Mouse (Mus musculus) layer of hippocampus, adult 2 months (tissue): ENCODE measurements around the gene Arid1b. TPM values are rescaled to one million over a fixed set of nuclear protein-coding genes. Genes with fewer than 3 reads are reported as not detected.

Source experiments
- DNase-seq, 2 experiments: peaks; one replicate each; pipeline ENCODE4 v3.0.0; 2022; ENCODE audit warnings: low spot score in 2 of 2
- H3K27ac ChIP-seq: fragments of 200-600 bp; 2 replicates; pipeline ENCODE4 v1.8.1; 2022
- H3K4me3 ChIP-seq: fragments of 200-600 bp; 2 replicates; pipeline ENCODE4 v1.8.1; 2022; ENCODE audit warnings: mild to moderate bottlenecking
- CTCF ChIP-seq: fragments of 200-600 bp; conservative IDR thresholded peaks from 2 replicates; pipeline ENCODE4 v1.8.1; 2022; ENCODE audit warnings: antibody characterized with exemption, mild to moderate bottlenecking, moderate library complexity
- total RNA-seq, 2 experiments: library from RNA; stranded (reverse); gene quantifications; 2 replicates each; pipeline ENCODE4 v1.2.3; 2021

The Arid1b gene
- total RNA-seq, 2 experiments from 2014 or later = 114 to 119 TPM

- TF ChIP-seq CTCF = no peak
- H3K27ac ChIP-seq = peak overlapping the region; percentile 90
- no peak for DNase-seq
- no peak overlapping the region for H3K4me3 ChIP-seq
Measured at GRCm38 (mm10) chr17:5311062-5311461, 316.9 kb downstream of the Arid1b start.

- no peak for TF ChIP-seq CTCF
- DNase-seq = no peak
- peak overlapping the region; percentile 90 for H3K27ac ChIP-seq
Measured at GRCm38 (mm10) chr17:5312307-5312706, 318.2 kb downstream of the Arid1b start.

GRCm38 (mm10) chr17:5314735-5315134 lies 320.6 kb downstream of the Arid1b start:
- no peak for TF ChIP-seq CTCF
- DNase-seq = no peak
- Histone ChIP-seq H3K27ac (no peak overlapping the region; the same call in 1 of the 2 replicates), H3K4me3 (no peak overlapping the region)

More at GRCm38 (mm10) chr17:5312307-5312706, 318.2 kb downstream of the Arid1b start:
- H3K4me3 ChIP-seq = no peak overlapping the region

GRCm38 (mm10) chr17:5316489-5316888 lies 322.4 kb downstream of the Arid1b start:
- TF ChIP-seq CTCF = peak; percentile 61
- no peak for DNase-seq
- Histone ChIP-seq H3K27ac (no peak overlapping the region), H3K4me3 (no peak overlapping the region)

GRCm38 (mm10) chr17:5321589-5322225 lies 327.6 kb downstream of the Arid1b start:
- TF ChIP-seq CTCF = peak; percentile 71
- DNase-seq = no peak
- H3K4me3 ChIP-seq = no peak overlapping the region
- peak overlapping the region; percentile 41; the same call in 1 of the 2 replicates for H3K27ac ChIP-seq

GRCm38 (mm10) chr17:5322594-5322993 lies 328.5 kb downstream of the Arid1b start:
- H3K27ac ChIP-seq = no peak overlapping the region
- no peak for TF ChIP-seq CTCF
- DNase-seq = no peak
- no peak overlapping the region for H3K4me3 ChIP-seq

GRCm38 (mm10) chr17:5323746-5324145 lies 329.6 kb downstream of the Arid1b start:
- Histone ChIP-seq H3K27ac (no peak overlapping the region), H3K4me3 (no peak overlapping the region)
- no peak for DNase-seq
- no peak for TF ChIP-seq CTCF

- Histone ChIP-seq H3K4me3 (no peak overlapping the region), H3K27ac (no peak overlapping the region)
- no peak for DNase-seq
- TF ChIP-seq CTCF = no peak
Measured at GRCm38 (mm10) chr17:5324236-5324876, 330.2 kb downstream of the Arid1b start.

GRCm38 (mm10) chr17:5326689-5327088 lies 332.6 kb downstream of the Arid1b start:
- Histone ChIP-seq H3K27ac (no peak overlapping the region), H3K4me3 (no peak overlapping the region)
- no peak for TF ChIP-seq CTCF
- DNase-seq = no peak

GRCm38 (mm10) chr17:5327480-5328180 lies 333.5 kb downstream of the Arid1b start:
- H3K27ac ChIP-seq = 0 out of 2 replicates have a peak overlapping the region, but pooled peaks have one; percentile 61
- TF ChIP-seq CTCF = no peak
- no peak for DNase-seq
- H3K4me3 ChIP-seq = no peak overlapping the region

GRCm38 (mm10) chr17:5329478-5329877 lies 335.3 kb downstream of the Arid1b start:
- no peak overlapping the region for H3K4me3 ChIP-seq
- TF ChIP-seq CTCF = no peak
- peak overlapping the region; percentile 61; the same call in 1 of the 2 replicates for H3K27ac ChIP-seq
- no peak for DNase-seq

GRCm38 (mm10) chr17:5330063-5330462 lies 335.9 kb downstream of the Arid1b start:
- no peak for DNase-seq
- no peak for TF ChIP-seq CTCF
- H3K27ac ChIP-seq = peak overlapping the region; percentile 61; the same call in 1 of the 2 replicates
- no peak overlapping the region for H3K4me3 ChIP-seq

GRCm38 (mm10) chr17:5330644-5331043 lies 336.5 kb downstream of the Arid1b start:
- DNase-seq = no peak
- no peak for TF ChIP-seq CTCF
- no peak overlapping the region for H3K4me3 ChIP-seq
- no peak overlapping the region for H3K27ac ChIP-seq
